Mouse (Mus musculus) ES-Bruce4 (cell line): ENCODE measurements around the gene Zfp61. TPM values are rescaled to one million over a fixed set of nuclear protein-coding genes. Genes with fewer than 3 reads are reported as not detected.

Experiments
- H3K27ac ChIP-seq: 2 replicates; pipeline ENCODE4 v1.5.1; 2012; ENCODE audit warnings: low read length, inconsistent platforms; ENCODE audit not compliant: insufficient read depth
- H3K27me3 ChIP-seq: 2 replicates; pipeline ENCODE4 v1.6.1; 2012; ENCODE audit warnings: mild to moderate bottlenecking, low read length, inconsistent platforms; ENCODE audit not compliant: control insufficient read depth, poor library complexity, insufficient read depth, severe bottlenecking
- H3K36me3 ChIP-seq: 2 replicates; pipeline ENCODE4 v1.6.1; 2012; ENCODE audit warnings: inconsistent platforms, mild to moderate bottlenecking, low read length, moderate library complexity; ENCODE audit not compliant: control insufficient read depth, poor library complexity, insufficient read depth, severe bottlenecking
- H3K4me1 ChIP-seq: one replicate; pipeline ENCODE4 v1.8.1; 2011; ENCODE audit warnings: low read length; ENCODE audit not compliant: control insufficient read depth, insufficient read depth
- H3K4me3 ChIP-seq: 2 replicates; pipeline ENCODE4 v1.5.1; 2011; ENCODE audit warnings: low read depth, mild to moderate bottlenecking, low read length
- H3K9ac ChIP-seq: 2 replicates; pipeline ENCODE4 v1.6.1; 2012; ENCODE audit warnings: low read depth, mild to moderate bottlenecking, inconsistent platforms; ENCODE audit not compliant: poor library complexity, severe bottlenecking
- H3K9me3 ChIP-seq: replicated peaks from 2 replicates; pipeline ENCODE4 v1.6.1; 2012; ENCODE audit warnings: mild to moderate bottlenecking, low read length, inconsistent platforms; ENCODE audit not compliant: control insufficient read depth, poor library complexity, insufficient read depth, severe bottlenecking
- CTCF ChIP-seq: IDR thresholded peaks from one replicate; pipeline ENCODE4 v1.8.1; 2011; ENCODE audit warnings: low read depth, low read length
- EP300 ChIP-seq: IDR thresholded peaks from 2 replicates; pipeline ENCODE4 v1.6.1; 2011; ENCODE audit warnings: low read depth, low read length; ENCODE audit not compliant: insufficient read depth
- POLR2A ChIP-seq: IDR thresholded peaks from one replicate; pipeline ENCODE4 v1.8.1; 2011; ENCODE audit warnings: low read length; ENCODE audit not compliant: insufficient read depth
- polyA plus RNA-seq: library from polyadenylated mRNA; stranded (reverse); fragments of >200 nt; gene quantifications from 2 replicates; pipeline ENCODE4 v1.2.4, GENCODE M21; 2011; ENCODE audit warnings: low read depth; ENCODE audit not compliant: missing spikeins, insufficient read depth, insufficient read length

Zfp61 gene
- polyA plus RNA-seq, 1 experiment, result 5.6 TPM

GRCm38 (mm10) chr7:24298973-24299708, 1.9 kb downstream of the Zfp61 start:
- Histone ChIP-seq H3K4me1 (no peaks in the 10 kb centered on the region), H3K27ac (peak overlapping the region; percentile 9; the same call in 1 of the 2 replicates), H3K9me3 (no peaks in the 10 kb centered on the region; the same call in 1 of the 2 replicates), H3K4me3 (peak overlapping the region; percentile 97), H3K36me3 (peaks cover 5% of the 10 kb centered on the region), H3K27me3 (no peaks in the 10 kb centered on the region), H3K9ac (peak overlapping the region; percentile 90)
- TF ChIP-seq CTCF, result peak; percentile 32
- TF ChIP-seq POLR2A, result no peak
- no peak for TF ChIP-seq EP300

DNA sequence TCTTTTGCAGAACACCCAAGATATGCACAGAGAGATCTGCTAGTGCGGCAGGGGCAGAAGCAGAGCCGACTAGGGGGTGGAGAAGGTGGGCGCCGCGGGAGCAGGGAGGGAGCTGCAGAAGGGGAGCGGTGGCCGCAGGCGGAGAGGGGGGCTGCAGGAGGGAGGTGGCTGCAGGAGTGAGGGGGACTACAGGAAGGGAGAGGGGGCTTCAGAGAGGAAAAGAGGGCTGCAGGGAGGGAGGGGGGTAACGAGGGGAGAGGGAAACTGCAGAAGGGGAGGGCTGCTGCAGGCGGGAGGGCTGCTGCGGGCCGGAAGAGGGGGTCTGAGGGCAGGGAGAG, 2.4 kb downstream of the Zfp61 start:
- H3K36me3 ChIP-seq, result peaks cover 5% of the 10 kb centered on the region
- peak overlapping the region; percentile 90 for H3K9ac ChIP-seq
- H3K9me3 ChIP-seq, result no peaks in the 10 kb centered on the region; the same call in 1 of the 2 replicates
- no peaks in the 10 kb centered on the region for H3K27me3 ChIP-seq
- peak overlapping the region; percentile 97 for H3K4me3 ChIP-seq
- no peaks in the 10 kb centered on the region for H3K4me1 ChIP-seq
- no peak overlapping the region for H3K27ac ChIP-seq
- no peak for TF ChIP-seq POLR2A
- no peak for TF ChIP-seq EP300
- no peak for TF ChIP-seq CTCF

DNA sequence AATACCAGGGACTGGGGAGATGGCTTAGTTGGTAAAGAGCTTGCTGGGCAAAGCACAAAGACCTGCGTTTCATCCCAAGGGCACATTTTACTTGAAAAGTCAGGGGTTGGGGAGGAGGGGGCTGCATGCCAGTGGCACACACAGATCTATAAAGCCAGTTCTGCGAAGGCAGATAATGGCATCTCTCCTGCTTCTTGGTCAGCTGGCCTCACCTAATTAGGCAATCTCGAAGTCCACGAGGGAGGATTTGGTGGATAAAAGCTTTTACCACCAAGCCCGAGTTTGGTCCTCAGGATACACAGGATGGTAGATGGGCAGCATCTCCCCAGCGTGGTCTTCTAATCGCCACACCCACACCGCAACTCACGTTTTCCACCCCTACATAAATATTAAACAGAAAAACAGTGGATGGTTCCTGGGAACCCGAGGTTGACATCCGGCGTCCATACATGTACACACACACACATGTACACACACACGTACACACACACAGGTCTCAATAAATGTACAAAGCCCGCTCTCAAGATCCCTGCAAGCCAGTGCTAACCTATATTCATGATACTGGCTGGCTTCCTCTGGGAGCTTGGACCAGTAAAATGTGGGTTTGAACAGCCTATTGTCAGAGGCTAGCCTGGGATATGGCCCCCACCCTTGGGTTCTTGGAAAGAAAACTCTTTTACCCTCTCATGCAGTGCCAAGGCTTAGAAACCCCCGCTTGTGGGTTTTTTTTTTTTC, 3.5 kb downstream of the Zfp61 start:
- H3K4me3 ChIP-seq, result no peak overlapping the region
- no peaks in the 10 kb centered on the region for H3K9me3 ChIP-seq
- H3K36me3 ChIP-seq, result peaks cover 5% of the 10 kb centered on the region
- H3K27me3 ChIP-seq, result no peaks in the 10 kb centered on the region
- no peaks in the 10 kb centered on the region for H3K4me1 ChIP-seq
- H3K27ac ChIP-seq, result no peak overlapping the region
- H3K9ac ChIP-seq, result no peak overlapping the region
- TF ChIP-seq CTCF (no peak), POLR2A (no peak), EP300 (no peak)

DNA sequence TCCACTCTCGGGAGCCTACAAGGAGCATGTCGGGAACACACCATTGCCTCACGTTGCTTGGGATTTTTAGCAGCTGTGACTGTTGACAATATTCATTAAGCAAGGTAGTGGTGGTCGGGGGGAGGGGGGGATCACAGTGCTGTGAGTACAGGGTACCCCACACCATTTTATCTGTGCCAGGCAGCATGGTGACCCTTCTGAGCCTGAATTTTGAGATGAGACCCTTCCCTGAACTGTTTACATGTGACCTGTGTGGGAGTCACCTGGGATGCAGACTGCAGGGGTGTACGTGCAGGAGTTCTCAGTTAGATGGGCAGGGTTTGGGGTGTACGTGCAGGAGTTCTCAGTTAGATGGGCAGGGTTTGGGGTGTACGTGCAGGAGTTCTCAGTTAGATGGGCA, 4.6 kb downstream of the Zfp61 start:
- H3K36me3 ChIP-seq, result no peaks in the 10 kb centered on the region; the same call in 1 of the 2 replicates

DNA sequence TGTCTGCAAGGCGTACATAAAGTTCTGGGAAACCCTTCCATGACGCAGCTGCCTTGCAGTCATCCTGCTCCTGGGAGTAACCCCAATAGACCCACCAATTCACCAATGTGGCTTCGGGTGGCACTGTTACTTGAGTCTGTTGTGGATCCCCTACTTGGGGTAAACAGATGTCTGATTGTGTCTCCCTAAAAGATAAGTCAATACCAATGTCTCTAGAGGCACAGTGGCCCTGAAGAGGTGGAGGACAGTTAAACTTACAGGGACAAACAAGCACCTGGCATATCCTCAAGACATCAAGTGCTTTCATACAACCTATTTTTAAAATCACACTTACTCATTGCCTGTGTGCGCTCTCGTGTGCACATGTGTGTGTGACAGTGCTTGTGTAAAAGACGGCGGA, 5.7 kb downstream of the Zfp61 start:
- Histone ChIP-seq H3K27ac (no peak overlapping the region), H3K27me3 (no peaks in the 10 kb centered on the region), H3K9me3 (no peaks in the 10 kb centered on the region), H3K4me3 (no peak overlapping the region), H3K36me3 (no peaks in the 10 kb centered on the region; the same call in 1 of the 2 replicates), H3K4me1 (peaks cover 2% of the 10 kb centered on the region), H3K9ac (no peak overlapping the region)
- TF ChIP-seq POLR2A (no peak), CTCF (no peak), EP300 (no peak)

More for the DNA sequence above, 4.6 kb downstream of the Zfp61 start:
- H3K9me3 ChIP-seq, result no peaks in the 10 kb centered on the region
- no peaks in the 10 kb centered on the region for H3K27me3 ChIP-seq
- H3K4me3 ChIP-seq, result no peak overlapping the region
- no peaks in the 10 kb centered on the region for H3K4me1 ChIP-seq
- H3K9ac ChIP-seq, result no peak overlapping the region
- TF ChIP-seq EP300, result no peak
- no peak for TF ChIP-seq POLR2A
- TF ChIP-seq CTCF, result no peak
- no peak overlapping the region for H3K27ac ChIP-seq

DNA sequence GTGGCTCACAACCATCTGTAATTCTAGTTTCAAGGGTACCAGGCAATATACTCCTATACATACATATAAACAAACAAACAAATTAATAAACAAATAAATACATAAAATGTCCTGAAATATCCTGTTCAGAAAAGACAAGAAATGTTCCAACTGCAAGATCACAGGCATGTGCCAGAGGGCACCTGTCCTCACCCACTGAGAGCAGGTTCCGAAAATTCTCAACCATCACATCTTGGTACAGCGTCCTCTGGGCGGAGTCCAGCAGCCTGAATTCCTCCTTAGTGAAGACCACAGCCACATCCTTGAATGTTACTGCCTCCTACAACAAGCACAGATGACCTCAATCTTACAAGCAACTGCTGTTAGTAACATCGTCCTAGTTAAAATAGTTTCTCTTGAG, 6.3 kb downstream of the Zfp61 start:
- no peak overlapping the region for H3K27ac ChIP-seq
- TF ChIP-seq POLR2A, result no peak
- TF ChIP-seq CTCF, result no peak
- no peak for TF ChIP-seq EP300
- H3K36me3 ChIP-seq, result no peaks in the 10 kb centered on the region; the same call in 1 of the 2 replicates
- peaks cover 2% of the 10 kb centered on the region for H3K4me1 ChIP-seq
- H3K27me3 ChIP-seq, result no peaks in the 10 kb centered on the region
- no peaks in the 10 kb centered on the region for H3K9me3 ChIP-seq
- H3K4me3 ChIP-seq, result no peak overlapping the region
- H3K9ac ChIP-seq, result no peak overlapping the region
